Mouse (Mus musculus) thymus, adult 18-20 months (tissue): ENCODE measurements around the gene Ptcd3.
"Not testable (repeated sequence)": the region's sequence is repeated elsewhere in the genome, so short reads cannot be mapped to it uniquely, and the experiment has no call there.

Experiments
- DNase-seq, 2 experiments: peaks; one replicate each; pipeline ENCODE4 v3.0.0; 2022; ENCODE audit warnings: mixed read lengths in 2 of 2

The Ptcd3 gene

GRCm38 (mm10) chr6:71908481-71909381 is at the start of gene Ptcd3, which contains the start of gene Polr1a:
Gene Ptcd3 (minus strand): TSS chr6:71908750.
Gene Polr1a (plus strand): TSS chr6:71909053.
- peak; percentile 73 to 81 for DNase-seq

GRCm38 (mm10) chr6:71951192-71951591 is 42.6 kb upstream of the Ptcd3 start:
- DNase-seq, result no peak

- no peak for DNase-seq
These were observed 42.0 kb upstream of the Ptcd3 start for GRCm38 (mm10) chr6:71950592-71950991.

- no peak for DNase-seq
These were observed 41.2 kb upstream of the Ptcd3 start for GRCm38 (mm10) chr6:71949721-71950120.

GRCm38 (mm10) chr6:71946121-71946520 is 37.6 kb upstream of the Ptcd3 start:
- no peak for DNase-seq

- no peak for DNase-seq
These were observed 36.6 kb upstream of the Ptcd3 start for GRCm38 (mm10) chr6:71945101-71945500.

GRCm38 (mm10) chr6:71940912-71941311 is 32.4 kb upstream of the Ptcd3 start:
- DNase-seq, result no peak

GRCm38 (mm10) chr6:71935737-71936136 is 27.2 kb upstream of the Ptcd3 start:
- DNase-seq, result no peak

GRCm38 (mm10) chr6:71934081-71934556 is 25.6 kb upstream of the Ptcd3 start:
- DNase-seq, result no peak

- DNase-seq, result no peak
These were observed 23.8 kb upstream of the Ptcd3 start for GRCm38 (mm10) chr6:71932347-71932746.

- DNase-seq, result no peak
These were observed 22.4 kb upstream of the Ptcd3 start for GRCm38 (mm10) chr6:71930830-71931437.

GRCm38 (mm10) chr6:71930053-71930452 is 21.5 kb upstream of the Ptcd3 start:
- DNase-seq, result no peak

GRCm38 (mm10) chr6:71927911-71928310 is 19.4 kb upstream of the Ptcd3 start:
- DNase-seq, result no peak

- not testable (repeated sequence) for DNase-seq
These were observed 16.7 kb upstream of the Ptcd3 start for GRCm38 (mm10) chr6:71925233-71925632.

- no peak for DNase-seq
These were observed 12.2 kb upstream of the Ptcd3 start for GRCm38 (mm10) chr6:71920752-71921151.

- no peak for DNase-seq
These were observed 3.3 kb upstream of the Ptcd3 start for GRCm38 (mm10) chr6:71911686-71912450.

- no peak for DNase-seq
These were observed 1.3 kb upstream of the Ptcd3 start for GRCm38 (mm10) chr6:71909840-71910239.

- DNase-seq, result no peak
These were observed 834 bp upstream of the Ptcd3 start for GRCm38 (mm10) chr6:71909384-71909783.

- no peak for DNase-seq
These were observed 781 bp downstream of the Ptcd3 start for GRCm38 (mm10) chr6:71907702-71908235.

- no peak for DNase-seq
These were observed 15.3 kb downstream of the Ptcd3 start for GRCm38 (mm10) chr6:71893263-71893662.

GRCm38 (mm10) chr6:71877965-71878760 is 30.4 kb downstream of the Ptcd3 start:
- DNase-seq, result no peak

- no peak for DNase-seq
These were observed 37.2 kb downstream of the Ptcd3 start for GRCm38 (mm10) chr6:71871396-71871795.
